Mouse (Mus musculus) hematopoietic stem cell, adult 5-6 weeks (primary cell): Measurements from ENCODE around the gene Pak1ip1. TPM values are rescaled to one million over a fixed set of nuclear protein-coding genes. Genes with fewer than 3 reads are reported as not detected.
A peak's percentile ranks its signal among the peaks of the same experiment; 100 is the strongest.
"Not testable (repeated sequence)": the region's sequence is repeated elsewhere in the genome, so short reads cannot be mapped to it uniquely, and the experiment has no call there.

Experiments used
- ATAC-seq, 2 experiments: fragments of 125-278 bp in 1 of 2; replicated peaks in 1 of 2; 2 replicates each; pipeline ENCODE4 v1.8.0; 2016 to 2017; ENCODE audit warnings: inconsistent platforms in 2 of 2, mild to moderate bottlenecking in 2 of 2, moderate number of reproducible peaks in 2 of 2, low read depth in 1 of 2, moderate TSS enrichment in 1 of 2; ENCODE audit not compliant: low FRiP score in 2 of 2, poor library complexity in 2 of 2, severe bottlenecking in 2 of 2, insufficient read depth in 1 of 2, low TSS enrichment in 1 of 2
- total RNA-seq: library from RNA; stranded (forward); fragments of 172-1452, 232-1000 nt; gene quantifications from 2 replicates; pipeline ENCODE4 v1.2.3, GENCODE M21; 2017

Gene Pak1ip1
- total RNA-seq, 1 experiment from 2014 or later, result 94.5 TPM

- ATAC-seq, result no peak
Measured at GRCm38 (mm10) chr13:40994487-40995263, 6.1 kb upstream of the Pak1ip1 start.

- not testable (repeated sequence) for ATAC-seq
Measured at GRCm38 (mm10) chr13:40998537-40998936, 2.3 kb upstream of the Pak1ip1 start.

- 0 out of 4 replicates have a peak, but pooled peaks of 1 of the 2 experiments have one; percentile 17 for ATAC-seq
Measured at GRCm38 (mm10) chr13:41000140-41000925, 490 bp upstream of the Pak1ip1 start.

GRCm38 (mm10) chr13:41002001-41002400, 1.2 kb downstream of the Pak1ip1 start:
- no peak for ATAC-seq

GRCm38 (mm10) chr13:41006244-41006643, 5.4 kb downstream of the Pak1ip1 start:
- no peak for ATAC-seq

GRCm38 (mm10) chr13:41008271-41008670, 7.4 kb downstream of the Pak1ip1 start:
- ATAC-seq, result no peak

- ATAC-seq, result no peak
Measured at GRCm38 (mm10) chr13:41008946-41009345, 8.1 kb downstream of the Pak1ip1 start.

GRCm38 (mm10) chr13:41015829-41016634, 15.2 kb downstream of the Pak1ip1 start, which contains the start of gene Tmem14c:
Gene Tmem14c (plus strand): TSS chr13:41016292.
- ATAC-seq, result peak; percentile 99

- ATAC-seq, result no peak
Measured at GRCm38 (mm10) chr13:41016797-41017405, 16.1 kb downstream of the Pak1ip1 start.

- peak in 1 of 2 experiments; percentile 3; a peak in 1 of 4 replicates for ATAC-seq
Measured at GRCm38 (mm10) chr13:41017832-41018231, 17.0 kb downstream of the Pak1ip1 start.

- no peak for ATAC-seq
Measured at GRCm38 (mm10) chr13:41018236-41018635, 17.4 kb downstream of the Pak1ip1 start.

- no peak for ATAC-seq
Measured at GRCm38 (mm10) chr13:41018756-41019591, 18.2 kb downstream of the Pak1ip1 start.

- no peak for ATAC-seq
Measured at GRCm38 (mm10) chr13:41020494-41020893, 19.7 kb downstream of the Pak1ip1 start.

GRCm38 (mm10) chr13:41021607-41022006, 20.8 kb downstream of the Pak1ip1 start:
- ATAC-seq, result no peak

GRCm38 (mm10) chr13:41022099-41022498, 21.3 kb downstream of the Pak1ip1 start:
- no peak for ATAC-seq

GRCm38 (mm10) chr13:41030098-41030497, 29.3 kb downstream of the Pak1ip1 start:
- ATAC-seq, result no peak
